Mouse (Mus musculus) embryonic facial prominence, embryonic 12.5 days (tissue): ENCODE measurements at regions not wholly inside any gene's neighbourhood (a gene's known extent, or its start where the extent isn't known, plus 50 kb on each side); places are given as distances from the start of the nearest gene placed in this dataset.

Experiments
- ATAC-seq: fragments of 200-750 bp; cut with Nextera tagmentation; 2 replicates; pipeline ENCODE4 v1.8.0; 2017; ENCODE audit not compliant: insufficient number of reproducible peaks, insufficient read depth, low FRiP score, low TSS enrichment
- H3K27ac ChIP-seq: fragments of 300-500 bp; sonication (generic); 2 replicates; pipeline ENCODE4 v1.5.1; 2016; ENCODE audit warnings: mild to moderate bottlenecking
- H3K27me3 ChIP-seq: fragments of 300-500 bp; sonication (generic); 2 replicates; pipeline ENCODE4 v1.6.1; 2016; ENCODE audit warnings: mild to moderate bottlenecking, moderate library complexity
- H3K36me3 ChIP-seq: fragments of 300-500 bp; sonication (generic); 2 replicates; pipeline ENCODE4 v1.6.1; 2016; ENCODE audit warnings: mild to moderate bottlenecking
- H3K4me1 ChIP-seq: fragments of 300-500 bp; sonication (generic); 2 replicates; pipeline ENCODE4 v1.6.1; 2016
- H3K4me2 ChIP-seq: fragments of 300-500 bp; sonication (generic); replicated peaks from 2 replicates; pipeline ENCODE4 v1.6.1; 2016; ENCODE audit warnings: mild to moderate bottlenecking, moderate library complexity
- H3K4me3 ChIP-seq: fragments of 300-500 bp; sonication (generic); 2 replicates; pipeline ENCODE4 v1.5.1; 2016; ENCODE audit warnings: mild to moderate bottlenecking
- H3K9ac ChIP-seq: fragments of 300-500 bp; sonication (generic); 2 replicates; pipeline ENCODE4 v1.6.1; 2016; ENCODE audit warnings: mild to moderate bottlenecking, moderate library complexity
- H3K9me3 ChIP-seq: fragments of 300-500 bp; sonication (generic); 2 replicates; pipeline ENCODE4 v1.6.1; 2016; ENCODE audit warnings: mild to moderate bottlenecking, moderate library complexity
- WGBS: fragments of 180-500 bp; shearing (Covaris S2); methylation state at CpG from one replicate; pipeline ENCODE4 v1.1.7; 2016; 5-methylcytosine and 5-hydroxymethylcytosine counted together

- no peak overlapping the region for H3K9ac ChIP-seq
- no peaks in the 10 kb centered on the region for H3K9me3 ChIP-seq
- no peak overlapping the region for H3K4me2 ChIP-seq
- no peaks in the 10 kb centered on the region for H3K4me1 ChIP-seq
- no peaks in the 10 kb centered on the region for H3K27me3 ChIP-seq
- WGBS: 71% methylated on average over 6 of the region's 6 CpGs
- H3K36me3 ChIP-seq: no peaks in the 10 kb centered on the region
- H3K27ac ChIP-seq: no peak overlapping the region
- H3K4me3 ChIP-seq: no peak overlapping the region
- no peak for ATAC-seq
These were observed 159.6 kb upstream of the Nrsn1 start for GRCm38 (mm10) chr13:25429701-25430418.

GRCm38 (mm10) chr13:25403182-25403795, 133.0 kb upstream of the Nrsn1 start:
- 56% methylated on average over 3 of the region's 3 CpGs for WGBS
- H3K4me2 ChIP-seq: no peak overlapping the region

GRCm38 (mm10) chr13:25402691-25403090, 132.4 kb upstream of the Nrsn1 start:
- Histone ChIP-seq H3K9ac (no peak overlapping the region), H3K27me3 (no peaks in the 10 kb centered on the region), H3K4me3 (no peak overlapping the region), H3K4me1 (no peaks in the 10 kb centered on the region), H3K27ac (no peak overlapping the region), H3K9me3 (no peaks in the 10 kb centered on the region), H3K4me2 (no peak overlapping the region), H3K36me3 (no peaks in the 10 kb centered on the region)
- WGBS: 55% methylated on average over 2 of the region's 2 CpGs
- ATAC-seq: no peak

More at GRCm38 (mm10) chr13:25403182-25403795, 133.0 kb upstream of the Nrsn1 start:
- Histone ChIP-seq H3K4me3 (no peak overlapping the region), H3K9me3 (no peaks in the 10 kb centered on the region), H3K36me3 (no peaks in the 10 kb centered on the region), H3K27me3 (no peaks in the 10 kb centered on the region), H3K9ac (no peak overlapping the region), H3K4me1 (no peaks in the 10 kb centered on the region), H3K27ac (no peak overlapping the region)
- no peak for ATAC-seq

- Histone ChIP-seq H3K4me3 (no peak overlapping the region), H3K27me3 (no peaks in the 10 kb centered on the region), H3K9me3 (no peaks in the 10 kb centered on the region), H3K27ac (no peak overlapping the region), H3K9ac (no peak overlapping the region), H3K36me3 (no peaks in the 10 kb centered on the region), H3K4me2 (no peak overlapping the region), H3K4me1 (no peaks in the 10 kb centered on the region)
- 58% methylated on average over 9 of the region's 9 CpGs for WGBS
- ATAC-seq: no peak
These were observed 131.7 kb upstream of the Nrsn1 start for GRCm38 (mm10) chr13:25401936-25402504.

DNA sequence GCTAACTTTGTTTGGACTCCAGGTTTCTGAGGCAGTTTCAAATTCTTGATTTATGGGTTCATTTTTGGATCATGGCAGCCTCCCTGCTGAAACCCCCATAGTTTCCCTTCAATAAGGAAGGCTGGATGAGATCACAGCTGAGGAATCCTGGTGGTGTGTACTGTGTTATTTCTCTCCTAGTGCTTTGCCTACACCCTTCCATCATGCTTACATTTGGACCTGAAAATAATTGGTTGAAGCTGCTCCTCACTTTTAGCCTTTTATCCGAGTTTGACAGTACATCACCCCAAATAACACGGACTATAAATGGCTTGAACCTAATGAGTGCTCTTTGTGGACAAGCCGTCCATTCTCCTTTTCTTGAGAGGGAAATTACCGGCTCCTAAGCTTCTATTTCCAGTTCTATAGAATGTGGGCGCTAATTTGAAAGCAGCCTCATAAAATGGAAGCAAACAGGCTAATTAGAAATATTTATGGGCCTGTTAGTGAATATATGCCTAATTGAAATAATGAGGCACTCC, 122.5 kb upstream of the Nrsn1 start:
- Histone ChIP-seq H3K4me2 (no peak overlapping the region), H3K27ac (no peak overlapping the region), H3K9me3 (no peaks in the 10 kb centered on the region), H3K36me3 (no peaks in the 10 kb centered on the region), H3K9ac (no peak overlapping the region), H3K4me1 (no peaks in the 10 kb centered on the region), H3K27me3 (no peaks in the 10 kb centered on the region), H3K4me3 (no peak overlapping the region)
- 73% methylated on average over 5 of the region's 5 CpGs for WGBS
- ATAC-seq: no peak

- no peak overlapping the region for H3K4me2 ChIP-seq
- no peak for ATAC-seq
These were observed 92.3 kb upstream of the Nrsn1 start for GRCm38 (mm10) chr13:25362627-25362967.

GRCm38 (mm10) chr13:25361850-25362626, 91.7 kb upstream of the Nrsn1 start:
- Histone ChIP-seq H3K4me1 (0 out of 2 replicates have a peak, but pooled peaks cover 3% of the 10 kb centered on the region), H3K4me2 (no peak overlapping the region), H3K4me3 (no peak overlapping the region), H3K27me3 (no peaks in the 10 kb centered on the region), H3K9me3 (no peaks in the 10 kb centered on the region; the same call in 1 of the 2 replicates), H3K36me3 (no peaks in the 10 kb centered on the region), H3K9ac (no peak overlapping the region), H3K27ac (no peak overlapping the region)
- WGBS: 45% methylated on average over 7 of the region's 7 CpGs
- ATAC-seq: no peak

More at GRCm38 (mm10) chr13:25362627-25362967, 92.3 kb upstream of the Nrsn1 start:
- no peak overlapping the region for H3K4me3 ChIP-seq
- H3K27me3 ChIP-seq: no peaks in the 10 kb centered on the region
- H3K4me1 ChIP-seq: 0 out of 2 replicates have a peak, but pooled peaks cover 3% of the 10 kb centered on the region
- 68% methylated on average over 4 of the region's 4 CpGs for WGBS
- H3K9ac ChIP-seq: no peak overlapping the region
- no peaks in the 10 kb centered on the region; the same call in 1 of the 2 replicates for H3K9me3 ChIP-seq
- H3K27ac ChIP-seq: no peak overlapping the region
- H3K36me3 ChIP-seq: no peaks in the 10 kb centered on the region

DNA sequence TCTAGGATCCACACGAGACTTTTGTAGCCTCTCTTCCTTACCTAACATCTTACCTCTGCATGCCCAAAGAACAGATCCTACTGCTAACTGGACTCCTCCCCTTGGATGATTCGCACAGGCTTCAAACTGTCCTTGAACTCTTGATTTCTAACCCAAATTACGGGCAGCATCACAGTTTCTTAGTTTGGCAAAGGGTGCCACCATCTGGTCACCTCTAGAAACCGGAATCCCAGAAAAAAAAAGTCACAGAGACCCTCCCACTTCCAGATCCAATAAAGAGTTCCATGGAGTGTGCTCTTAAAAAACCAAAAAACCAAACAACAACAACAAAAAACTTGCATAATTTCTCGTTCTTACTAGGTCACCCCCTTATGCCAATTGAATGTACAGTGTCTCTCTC, 77.3 kb upstream of the Nrsn1 start:
- WGBS: 45% methylated on average over 5 of the region's 5 CpGs
- ATAC-seq: no peak

DNA sequence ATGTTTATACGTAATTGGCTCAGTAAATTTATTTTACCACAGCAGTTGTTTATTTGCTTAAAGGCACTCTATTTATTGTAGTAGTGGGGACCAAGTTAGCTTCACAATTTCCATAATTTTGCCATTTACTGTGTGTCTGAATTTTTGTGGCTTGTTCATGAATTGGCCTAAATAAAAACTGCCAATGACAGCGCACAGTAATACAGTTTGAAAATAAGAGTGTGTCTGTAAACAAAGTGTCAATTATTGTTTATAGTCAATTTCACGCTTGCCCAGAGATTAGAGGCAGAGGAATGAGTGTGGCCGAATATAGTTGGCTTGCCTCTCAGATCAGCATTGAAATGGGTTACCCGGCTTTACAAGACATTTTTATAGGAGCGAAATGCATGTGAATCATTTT, 73.0 kb upstream of the Nrsn1 start:
- no peak overlapping the region for H3K4me2 ChIP-seq
- no peak for ATAC-seq
- H3K36me3 ChIP-seq: no peaks in the 10 kb centered on the region
- no peak overlapping the region for H3K9ac ChIP-seq
- H3K4me3 ChIP-seq: no peak overlapping the region
- H3K27ac ChIP-seq: no peak overlapping the region
- WGBS: 83% methylated on average over 6 of the region's 6 CpGs
- H3K27me3 ChIP-seq: no peaks in the 10 kb centered on the region
- H3K4me1 ChIP-seq: no peaks in the 10 kb centered on the region
- H3K9me3 ChIP-seq: no peaks in the 10 kb centered on the region

More for the DNA sequence above, 77.3 kb upstream of the Nrsn1 start:
- Histone ChIP-seq H3K9me3 (no peaks in the 10 kb centered on the region), H3K36me3 (no peaks in the 10 kb centered on the region), H3K27me3 (no peaks in the 10 kb centered on the region), H3K4me1 (no peaks in the 10 kb centered on the region), H3K4me3 (no peak overlapping the region), H3K4me2 (no peak overlapping the region), H3K9ac (no peak overlapping the region), H3K27ac (no peak overlapping the region)

DNA sequence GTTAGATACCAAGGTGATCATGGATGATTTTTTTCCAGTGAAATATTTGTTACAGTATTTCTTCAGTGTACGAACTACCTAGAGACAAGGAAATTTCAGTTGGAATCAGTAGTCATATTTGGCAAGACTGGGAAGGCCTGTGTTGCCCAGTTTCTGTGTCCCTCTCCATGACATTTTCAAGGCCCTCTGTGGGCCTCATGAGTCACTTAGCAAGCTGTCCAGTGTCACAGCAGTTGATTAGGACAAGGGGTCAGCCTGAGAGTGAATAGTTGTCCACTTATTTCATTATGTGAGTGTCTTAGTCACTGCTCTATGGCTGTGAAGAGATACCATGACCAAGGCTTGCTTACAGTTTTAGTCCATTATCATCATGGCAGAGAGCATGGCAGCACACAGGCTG, 71.5 kb upstream of the Nrsn1 start:
- no peak overlapping the region for H3K4me3 ChIP-seq
- no peak overlapping the region for H3K4me2 ChIP-seq
- H3K4me1 ChIP-seq: no peaks in the 10 kb centered on the region
- WGBS: 93% methylated on average over 1 of the region's 1 CpGs
- no peaks in the 10 kb centered on the region for H3K9me3 ChIP-seq
- no peak overlapping the region for H3K9ac ChIP-seq
- no peak for ATAC-seq
- H3K36me3 ChIP-seq: no peaks in the 10 kb centered on the region
- no peak overlapping the region for H3K27ac ChIP-seq
- no peaks in the 10 kb centered on the region for H3K27me3 ChIP-seq

GRCm38 (mm10) chr13:25333803-25334202, 63.5 kb upstream of the Nrsn1 start:
- 95% methylated on average over 1 of the region's 1 CpGs for WGBS
- no peaks in the 10 kb centered on the region for H3K9me3 ChIP-seq
- H3K27ac ChIP-seq: no peak overlapping the region
- no peak for ATAC-seq
- H3K4me1 ChIP-seq: no peaks in the 10 kb centered on the region
- H3K36me3 ChIP-seq: no peaks in the 10 kb centered on the region
- H3K9ac ChIP-seq: no peak overlapping the region
- H3K4me3 ChIP-seq: no peak overlapping the region
- H3K27me3 ChIP-seq: no peaks in the 10 kb centered on the region
- H3K4me2 ChIP-seq: no peak overlapping the region
